Mouse (Mus musculus): ENCODE data around the gene Gm9195. TPM values are rescaled to one million over a fixed set of nuclear protein-coding genes. Genes with fewer than 3 reads are reported as not detected.

Gene Gm9195
- polyA plus RNA-seq, 1 experiment from 2014 or later: not detected

GRCm38 (mm10) chr14:72461591-72461990 lies 30.0 kb downstream of the Gm9195 start:
- Histone ChIP-seq H3K4me1 (replicated peaks; ENCODE audit: control insufficient read depth, insufficient read depth, low read length) (no peaks in the 10 kb centered on the region), H3K4me3 (ENCODE audit: low read depth, low read length) (no peak overlapping the region), H3K27ac (ENCODE audit: low read depth, low read length) (no peak overlapping the region), H3K36me3 (ENCODE audit: control insufficient read depth, insufficient read depth, low read length) (no peaks in the 10 kb centered on the region), H3K9ac (ENCODE audit: low read depth, low read length) (no peak overlapping the region), H3K9me3 (ENCODE audit: control insufficient read depth, low read length) (no peaks in the 10 kb centered on the region), H3K27me3 (ENCODE audit: control insufficient read depth, insufficient read depth, low read length) (no peaks in the 10 kb centered on the region), H3K4me2 (replicated peaks; ENCODE audit: low read depth, low read length) (no peak overlapping the region)
- DNase-seq (ENCODE audit: low spot score) (no peak), ATAC-seq (ENCODE audit: low FRiP score) (no peak)
- 86% methylated on average over 1 of the region's 1 CpGs for WGBS

GRCm38 (mm10) chr14:72460291-72460690 lies 31.3 kb downstream of the Gm9195 start:
- WGBS: 84% methylated on average over 2 of the region's 2 CpGs
- H3K9me3 ChIP-seq (ENCODE audit: control insufficient read depth, low read length): no peaks in the 10 kb centered on the region
- H3K27ac ChIP-seq (ENCODE audit: low read depth, low read length): no peak overlapping the region
- no peaks in the 10 kb centered on the region for H3K36me3 ChIP-seq (ENCODE audit: control insufficient read depth, insufficient read depth, low read length)
- ATAC-seq (ENCODE audit: low FRiP score) (no peak), DNase-seq (ENCODE audit: low spot score) (no peak)
- H3K4me1 ChIP-seq (replicated peaks; ENCODE audit: control insufficient read depth, insufficient read depth, low read length): no peaks in the 10 kb centered on the region
- no peaks in the 10 kb centered on the region for H3K27me3 ChIP-seq (ENCODE audit: control insufficient read depth, insufficient read depth, low read length)
- no peak overlapping the region for H3K4me3 ChIP-seq (ENCODE audit: low read depth, low read length)
- H3K4me2 ChIP-seq (replicated peaks; ENCODE audit: low read depth, low read length): no peak overlapping the region
- H3K9ac ChIP-seq (ENCODE audit: low read depth, low read length): no peak overlapping the region

DNA sequence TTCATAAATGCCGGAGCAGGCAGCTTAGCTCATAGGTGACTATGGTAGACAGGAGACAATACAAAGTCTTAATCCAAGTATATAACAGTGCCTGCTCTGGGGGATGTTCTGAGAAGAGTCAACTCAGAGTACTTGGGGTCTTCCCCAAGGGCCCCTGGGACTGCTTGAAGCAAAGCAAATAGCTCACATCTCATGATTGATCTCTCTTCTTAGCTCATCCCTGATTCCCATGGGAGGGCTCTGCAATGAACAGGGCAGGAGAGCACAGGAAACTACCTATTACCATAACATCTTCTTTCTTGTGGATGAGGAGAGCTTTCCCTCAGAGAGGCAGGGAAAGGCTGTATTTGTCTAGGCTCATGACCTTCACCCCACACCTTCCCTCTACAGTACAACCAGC lies 32.7 kb downstream of the Gm9195 start:
- H3K27me3 ChIP-seq (ENCODE audit: control insufficient read depth, insufficient read depth, low read length): no peaks in the 10 kb centered on the region
- no peaks in the 10 kb centered on the region for H3K4me1 ChIP-seq (replicated peaks; ENCODE audit: control insufficient read depth, insufficient read depth, low read length)
- H3K4me2 ChIP-seq (replicated peaks; ENCODE audit: low read depth, low read length): no peak overlapping the region
- H3K4me3 ChIP-seq (ENCODE audit: low read depth, low read length): no peak overlapping the region
- 90% methylated on average over 1 of the region's 1 CpGs for WGBS
- no peak overlapping the region for H3K27ac ChIP-seq (ENCODE audit: low read depth, low read length)
- no peaks in the 10 kb centered on the region for H3K9me3 ChIP-seq (ENCODE audit: control insufficient read depth, low read length)
- H3K36me3 ChIP-seq (ENCODE audit: control insufficient read depth, insufficient read depth, low read length): no peaks in the 10 kb centered on the region
- DNase-seq (ENCODE audit: low spot score) (no peak), ATAC-seq (ENCODE audit: low FRiP score) (no peak)
- no peak overlapping the region for H3K9ac ChIP-seq (ENCODE audit: low read depth, low read length)

DNA sequence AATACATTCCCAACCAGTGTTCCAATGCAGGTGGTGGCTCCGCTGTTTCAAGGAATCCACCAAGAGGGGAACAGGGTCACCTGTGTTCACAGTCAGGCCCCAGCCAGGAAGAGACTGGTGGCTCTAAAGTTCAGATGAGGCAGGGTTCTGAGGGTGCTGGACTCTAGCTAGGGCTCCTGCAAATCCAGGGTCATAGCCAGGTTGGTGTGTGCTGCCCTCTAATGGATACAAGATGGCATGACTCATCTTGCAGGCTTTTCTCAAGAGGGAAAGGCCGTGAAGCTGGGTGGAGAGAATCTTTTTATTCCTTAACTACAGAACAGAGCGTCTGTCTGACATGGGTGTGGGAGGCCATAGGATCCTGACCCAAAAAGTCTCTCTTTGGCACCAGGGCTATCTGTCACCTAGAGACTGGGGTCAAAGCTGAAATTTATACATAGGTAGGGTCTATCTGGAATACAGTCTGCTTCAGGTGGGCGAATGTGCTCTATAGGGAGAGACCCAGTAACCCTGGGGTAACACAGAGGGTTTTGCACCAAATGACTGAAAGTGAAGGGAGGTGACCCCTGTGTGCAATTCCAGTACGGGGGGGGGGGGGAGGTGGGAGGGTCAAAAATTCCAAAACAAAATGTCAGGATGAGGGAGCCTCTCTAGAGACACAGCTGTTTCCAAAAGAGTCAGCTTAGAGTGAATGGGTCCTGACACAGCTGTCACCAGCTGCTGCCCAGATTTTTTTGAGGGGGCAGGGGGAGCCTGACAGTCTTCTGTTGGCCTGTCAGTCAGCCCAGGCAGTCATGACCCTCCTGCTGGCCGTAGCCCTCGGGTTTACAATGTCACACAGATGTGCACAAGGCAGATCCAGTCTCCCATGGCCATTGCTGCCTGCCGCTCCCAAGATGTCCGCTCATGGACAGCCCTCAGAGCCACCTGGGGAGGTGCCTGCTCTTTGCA lies 44.2 kb downstream of the Gm9195 start:
- H3K27ac ChIP-seq (ENCODE audit: low read depth, low read length): no peak overlapping the region
- ATAC-seq (ENCODE audit: low FRiP score): peak; percentile 40; the same call in 1 of the 2 replicates
- DNase-seq (ENCODE audit: low spot score): peak; percentile 45
- no peaks in the 10 kb centered on the region for H3K27me3 ChIP-seq (ENCODE audit: control insufficient read depth, insufficient read depth, low read length)
- H3K9me3 ChIP-seq (ENCODE audit: control insufficient read depth, low read length): no peaks in the 10 kb centered on the region
- no peak overlapping the region for H3K4me3 ChIP-seq (ENCODE audit: low read depth, low read length)
- no peaks in the 10 kb centered on the region for H3K4me1 ChIP-seq (replicated peaks; ENCODE audit: control insufficient read depth, insufficient read depth, low read length)
- H3K9ac ChIP-seq (ENCODE audit: low read depth, low read length): no peak overlapping the region
- H3K4me2 ChIP-seq (replicated peaks; ENCODE audit: low read depth, low read length): no peak overlapping the region
- WGBS: 60% methylated on average over 9 of the region's 9 CpGs
- no peaks in the 10 kb centered on the region for H3K36me3 ChIP-seq (ENCODE audit: control insufficient read depth, insufficient read depth, low read length)

DNA sequence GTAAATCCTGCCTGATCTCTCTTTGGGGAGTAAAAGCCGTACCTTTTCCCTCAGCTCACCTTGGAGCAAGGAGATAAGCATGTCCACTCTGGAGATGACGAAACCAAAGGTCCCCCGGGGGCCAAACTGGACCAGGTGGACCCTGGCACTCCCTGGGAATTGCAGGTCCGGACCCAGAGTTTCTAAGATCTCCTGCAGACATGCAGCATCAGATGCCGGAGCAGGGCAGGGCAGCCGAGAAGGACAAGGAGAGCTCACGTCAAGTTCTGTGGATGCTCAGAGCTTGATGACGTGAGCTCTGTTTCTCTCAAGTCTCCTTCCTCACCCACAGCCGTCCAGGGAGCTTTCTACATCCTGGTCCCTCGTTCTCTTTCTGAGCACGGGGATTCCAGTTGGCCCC lies 48.7 kb downstream of the Gm9195 start:
- Histone ChIP-seq H3K4me3 (ENCODE audit: low read depth, low read length) (no peak overlapping the region), H3K27me3 (ENCODE audit: control insufficient read depth, insufficient read depth, low read length) (no peaks in the 10 kb centered on the region), H3K4me2 (replicated peaks; ENCODE audit: low read depth, low read length) (no peak overlapping the region), H3K36me3 (ENCODE audit: control insufficient read depth, insufficient read depth, low read length) (no peaks in the 10 kb centered on the region), H3K27ac (ENCODE audit: low read depth, low read length) (no peak overlapping the region), H3K4me1 (replicated peaks; ENCODE audit: control insufficient read depth, insufficient read depth, low read length) (no peaks in the 10 kb centered on the region), H3K9ac (ENCODE audit: low read depth, low read length) (no peak overlapping the region), H3K9me3 (ENCODE audit: control insufficient read depth, low read length) (no peaks in the 10 kb centered on the region)
- ATAC-seq (ENCODE audit: low FRiP score) (no peak), DNase-seq (ENCODE audit: low spot score) (no peak)
- 91% methylated on average over 11 of the region's 11 CpGs for WGBS

DNA sequence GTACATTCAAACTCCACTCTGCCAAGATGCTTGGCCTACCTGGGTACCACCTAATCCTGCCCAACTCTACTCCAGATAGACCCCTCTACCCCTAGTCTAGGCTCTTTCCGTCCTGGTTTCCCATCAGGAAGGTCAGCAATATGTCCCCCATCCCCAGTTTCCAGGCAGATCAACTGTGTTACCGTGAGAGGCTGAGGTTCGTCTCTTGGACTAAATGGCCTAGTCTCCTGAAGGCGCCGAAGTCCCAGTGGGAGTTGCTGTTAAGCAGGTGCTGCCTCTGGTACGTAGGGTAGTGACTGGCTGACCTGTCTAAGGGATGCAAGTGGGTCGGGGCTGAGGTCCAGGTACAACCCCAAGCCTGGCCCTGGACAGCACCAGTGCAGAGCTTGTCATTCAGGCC lies 50.7 kb downstream of the Gm9195 start:
- H3K4me2 ChIP-seq (replicated peaks; ENCODE audit: low read depth, low read length): no peak overlapping the region
- WGBS: 89% methylated on average over 7 of the region's 7 CpGs
- no peaks in the 10 kb centered on the region for H3K27me3 ChIP-seq (ENCODE audit: control insufficient read depth, insufficient read depth, low read length)
- no peaks in the 10 kb centered on the region for H3K4me1 ChIP-seq (replicated peaks; ENCODE audit: control insufficient read depth, insufficient read depth, low read length)
- no peak overlapping the region for H3K9ac ChIP-seq (ENCODE audit: low read depth, low read length)
- H3K9me3 ChIP-seq (ENCODE audit: control insufficient read depth, low read length): no peaks in the 10 kb centered on the region
- H3K27ac ChIP-seq (ENCODE audit: low read depth, low read length): no peak overlapping the region
- DNase-seq (ENCODE audit: low spot score) (no peak), ATAC-seq (ENCODE audit: low FRiP score) (no peak)
- H3K36me3 ChIP-seq (ENCODE audit: control insufficient read depth, insufficient read depth, low read length): no peaks in the 10 kb centered on the region
- H3K4me3 ChIP-seq (ENCODE audit: low read depth, low read length): no peak overlapping the region

GRCm38 (mm10) chr14:72440436-72440835 lies 51.2 kb downstream of the Gm9195 start:
- Histone ChIP-seq H3K27me3 (ENCODE audit: control insufficient read depth, insufficient read depth, low read length) (no peaks in the 10 kb centered on the region), H3K4me2 (replicated peaks; ENCODE audit: low read depth, low read length) (no peak overlapping the region), H3K9me3 (ENCODE audit: control insufficient read depth, low read length) (no peaks in the 10 kb centered on the region), H3K9ac (ENCODE audit: low read depth, low read length) (no peak overlapping the region), H3K4me1 (replicated peaks; ENCODE audit: control insufficient read depth, insufficient read depth, low read length) (no peaks in the 10 kb centered on the region), H3K4me3 (ENCODE audit: low read depth, low read length) (no peak overlapping the region), H3K36me3 (ENCODE audit: control insufficient read depth, insufficient read depth, low read length) (no peaks in the 10 kb centered on the region), H3K27ac (ENCODE audit: low read depth, low read length) (no peak overlapping the region)
- DNase-seq (ENCODE audit: low spot score) (no peak), ATAC-seq (ENCODE audit: low FRiP score) (no peak)
- 94% methylated on average over 6 of the region's 6 CpGs for WGBS

- H3K4me3 ChIP-seq (ENCODE audit: low read depth, low read length): no peak overlapping the region
- H3K9ac ChIP-seq (ENCODE audit: low read depth, low read length): no peak overlapping the region
- ATAC-seq (ENCODE audit: low FRiP score) (no peak), DNase-seq (ENCODE audit: low spot score) (no peak)
- no peak overlapping the region for H3K4me2 ChIP-seq (replicated peaks; ENCODE audit: low read depth, low read length)
- WGBS: 90% methylated on average over 1 of the region's 1 CpGs
- H3K9me3 ChIP-seq (ENCODE audit: control insufficient read depth, low read length): no peaks in the 10 kb centered on the region
- no peaks in the 10 kb centered on the region for H3K36me3 ChIP-seq (ENCODE audit: control insufficient read depth, insufficient read depth, low read length)
- no peak overlapping the region for H3K27ac ChIP-seq (ENCODE audit: low read depth, low read length)
- no peaks in the 10 kb centered on the region for H3K4me1 ChIP-seq (replicated peaks; ENCODE audit: control insufficient read depth, insufficient read depth, low read length)
- no peaks in the 10 kb centered on the region for H3K27me3 ChIP-seq (ENCODE audit: control insufficient read depth, insufficient read depth, low read length)
Observed at GRCm38 (mm10) chr14:72438976-72439375, 52.7 kb downstream of the Gm9195 start.

- 67% methylated on average over 1 of the region's 1 CpGs for WGBS
- Histone ChIP-seq H3K27ac (ENCODE audit: low read depth, low read length) (no peak overlapping the region), H3K9ac (ENCODE audit: low read depth, low read length) (no peak overlapping the region), H3K4me3 (ENCODE audit: low read depth, low read length) (no peak overlapping the region), H3K4me1 (replicated peaks; ENCODE audit: control insufficient read depth, insufficient read depth, low read length) (no peaks in the 10 kb centered on the region), H3K9me3 (ENCODE audit: control insufficient read depth, low read length) (no peaks in the 10 kb centered on the region), H3K27me3 (ENCODE audit: control insufficient read depth, insufficient read depth, low read length) (no peaks in the 10 kb centered on the region), H3K36me3 (ENCODE audit: control insufficient read depth, insufficient read depth, low read length) (no peaks in the 10 kb centered on the region), H3K4me2 (replicated peaks; ENCODE audit: low read depth, low read length) (no peak overlapping the region)
- peak; percentile 11 for DNase-seq (ENCODE audit: low spot score)
- ATAC-seq (ENCODE audit: low FRiP score): 0 out of 2 replicates have a peak, but pooled peaks have one; percentile 43
Observed at GRCm38 (mm10) chr14:72389696-72390095, 101.9 kb downstream of the Gm9195 start.

Measured in hindbrain, embryonic 11.5 days (tissue).